Mouse (Mus musculus) E14TG2a.4 (cell line): Measurements from ENCODE around the gene Pkp4.

ENCODE experiments used
- H3K27me3 ChIP-seq: 2 replicates; pipeline ENCODE4 v1.6.1; 2014; ENCODE audit warnings: low read length, control low read depth; ENCODE audit not compliant: insufficient read depth
- H3K36me3 ChIP-seq: 2 replicates; pipeline ENCODE4 v1.6.1; 2014; ENCODE audit warnings: low read length, control low read depth; ENCODE audit not compliant: insufficient read depth
- H3K4me1 ChIP-seq: replicated peaks from 2 replicates; pipeline ENCODE4 v1.6.1; 2014; ENCODE audit warnings: low read depth, low read length, control low read depth
- H3K4me3 ChIP-seq: replicated peaks from 2 replicates; pipeline ENCODE4 v1.5.1; 2014; ENCODE audit warnings: mild to moderate bottlenecking, low read length
- H3K9me3 ChIP-seq: 2 replicates; pipeline ENCODE4 v1.6.1; 2014; ENCODE audit warnings: low read length, control low read depth
- CTCF ChIP-seq: conservative IDR thresholded peaks from 2 replicates; pipeline ENCODE4 v1.5.1; 2014; ENCODE audit warnings: low read length
- NANOG ChIP-seq: IDR thresholded peaks from 2 replicates; pipeline ENCODE4 v1.6.1; 2014; ENCODE audit warnings: borderline replicate concordance, low read length, mixed read lengths
- POU5F1 ChIP-seq: IDR thresholded peaks from 2 replicates; pipeline ENCODE4 v1.6.1; 2014; ENCODE audit warnings: low read length, borderline replicate concordance

Gene Pkp4

DNA sequence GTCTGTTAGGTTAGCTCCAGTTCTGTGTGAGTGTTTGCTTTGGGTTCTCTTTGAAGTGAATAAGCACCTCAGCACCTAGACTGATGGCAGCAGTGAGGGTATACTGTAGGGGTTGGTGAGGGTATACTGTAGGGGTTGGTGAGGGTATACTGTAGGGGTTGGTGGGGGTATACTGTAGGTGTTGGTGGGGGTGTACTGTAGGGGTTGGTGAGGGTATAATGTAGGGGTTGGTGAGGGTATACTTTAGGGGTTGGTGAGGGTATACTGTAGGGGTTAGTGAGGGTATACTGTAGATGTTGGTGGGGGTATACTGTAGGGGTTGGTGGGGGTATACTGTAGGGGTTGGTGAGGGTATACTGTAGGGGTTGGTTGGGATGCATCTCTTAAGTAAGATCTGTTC is 92.2 kb downstream of the Pkp4 start:
- H3K9me3 ChIP-seq, result no peaks in the 10 kb centered on the region
- H3K4me3 ChIP-seq, result no peak overlapping the region

DNA sequence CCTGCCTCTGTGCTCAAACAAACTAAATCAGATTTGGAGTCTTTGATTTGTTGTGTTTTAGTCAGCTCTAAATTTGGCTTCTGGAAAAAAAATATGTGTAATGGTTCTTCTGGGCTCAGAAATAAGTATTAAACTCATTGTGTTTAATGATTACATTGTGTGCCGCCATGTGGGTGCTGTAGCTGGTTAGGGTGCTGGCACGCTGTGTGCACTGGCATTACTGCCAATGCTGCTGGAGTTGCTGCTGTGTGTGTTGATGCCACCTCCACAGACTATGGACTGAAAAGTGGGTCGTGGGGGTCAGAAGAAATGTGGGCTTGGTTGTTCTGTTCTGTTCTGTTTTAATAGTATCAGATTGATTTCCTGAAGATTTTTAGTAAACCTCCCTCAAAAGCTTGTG is 92.8 kb downstream of the Pkp4 start:
- TF ChIP-seq CTCF, result no peak
- no peak for TF ChIP-seq NANOG
- TF ChIP-seq POU5F1, result no peak
- Histone ChIP-seq H3K9me3 (no peaks in the 10 kb centered on the region), H3K4me3 (no peak overlapping the region), H3K27me3 (no peaks in the 10 kb centered on the region), H3K36me3 (peaks cover 6% of the 10 kb centered on the region), H3K4me1 (peaks cover 22% of the 10 kb centered on the region)

More for the DNA sequence above, 92.2 kb downstream of the Pkp4 start:
- TF ChIP-seq POU5F1 (no peak), CTCF (no peak), NANOG (no peak)
- no peaks in the 10 kb centered on the region for H3K27me3 ChIP-seq
- H3K4me1 ChIP-seq, result peaks cover 21% of the 10 kb centered on the region
- H3K36me3 ChIP-seq, result peaks cover 3% of the 10 kb centered on the region; the same call in 1 of the 2 replicates

DNA sequence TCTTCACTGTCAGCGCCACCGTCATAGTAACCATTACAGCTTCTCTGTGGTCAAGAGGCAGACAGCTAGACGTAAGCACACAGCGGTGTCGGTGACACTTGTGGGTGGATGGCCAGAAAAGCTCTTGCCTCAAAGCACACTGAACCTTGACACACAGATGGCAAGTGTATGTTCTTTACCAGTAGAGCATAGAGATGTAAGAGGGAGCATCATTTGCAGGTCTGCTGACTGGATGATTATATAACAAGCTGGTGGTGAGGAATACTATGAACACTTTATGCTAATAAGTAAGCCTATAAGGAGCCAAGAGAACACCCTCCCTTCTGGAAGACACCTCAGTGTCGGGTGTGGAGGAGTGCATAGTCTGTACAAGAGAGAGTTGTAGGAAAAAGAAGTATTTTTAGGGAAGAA is 98.2 kb downstream of the Pkp4 start:
- Histone ChIP-seq H3K9me3 (no peaks in the 10 kb centered on the region), H3K27me3 (no peaks in the 10 kb centered on the region), H3K4me1 (peaks cover 6% of the 10 kb centered on the region), H3K36me3 (peaks cover 21% of the 10 kb centered on the region), H3K4me3 (no peak overlapping the region)
- TF ChIP-seq POU5F1 (no peak), CTCF (no peak), NANOG (no peak)

DNA sequence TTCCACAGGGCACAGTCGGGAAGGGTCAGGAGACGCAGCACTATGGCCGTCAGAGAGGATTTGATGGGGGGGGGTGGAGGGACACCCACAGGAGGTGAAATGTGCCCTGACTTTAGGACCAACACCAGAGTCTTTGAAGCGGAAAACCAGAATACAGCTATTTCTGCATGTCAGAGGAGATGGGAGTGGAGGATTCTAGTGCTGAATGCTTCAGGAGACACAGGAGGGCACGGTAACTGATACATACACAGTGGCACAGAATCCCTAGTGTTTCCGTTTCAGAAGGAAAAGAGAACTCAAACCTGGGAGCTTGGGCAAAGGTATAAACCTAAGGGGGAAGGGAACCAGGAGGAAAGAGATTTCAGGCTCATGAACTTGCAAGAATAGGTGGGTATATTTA is 98.7 kb downstream of the Pkp4 start:
- TF ChIP-seq NANOG, result no peak
- Histone ChIP-seq H3K36me3 (peaks cover 25% of the 10 kb centered on the region), H3K4me1 (0 out of 2 replicates have a peak, but pooled peaks cover 4% of the 10 kb centered on the region), H3K27me3 (no peaks in the 10 kb centered on the region), H3K9me3 (no peaks in the 10 kb centered on the region), H3K4me3 (no peak overlapping the region)

DNA sequence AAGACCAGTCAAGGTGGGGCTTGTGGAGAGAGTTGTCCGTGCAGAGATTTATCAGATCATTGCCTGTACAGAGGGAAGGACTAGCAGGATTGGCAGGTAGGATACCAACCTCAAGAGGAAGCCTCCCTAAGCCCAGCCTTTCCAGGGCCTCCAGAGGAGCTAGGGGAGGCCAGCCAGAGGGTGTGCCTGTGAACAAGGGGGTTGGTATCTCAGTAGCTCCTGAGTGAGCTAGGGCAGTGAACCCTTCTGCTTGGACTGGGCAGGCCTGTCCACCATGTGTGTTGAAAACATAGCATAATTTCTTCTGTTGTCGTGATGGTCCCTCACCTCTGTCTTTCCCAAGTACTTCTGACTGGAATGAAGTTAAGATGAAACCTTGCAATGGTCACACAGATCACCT is 100.6 kb downstream of the Pkp4 start:
- no peak overlapping the region for H3K4me3 ChIP-seq

DNA sequence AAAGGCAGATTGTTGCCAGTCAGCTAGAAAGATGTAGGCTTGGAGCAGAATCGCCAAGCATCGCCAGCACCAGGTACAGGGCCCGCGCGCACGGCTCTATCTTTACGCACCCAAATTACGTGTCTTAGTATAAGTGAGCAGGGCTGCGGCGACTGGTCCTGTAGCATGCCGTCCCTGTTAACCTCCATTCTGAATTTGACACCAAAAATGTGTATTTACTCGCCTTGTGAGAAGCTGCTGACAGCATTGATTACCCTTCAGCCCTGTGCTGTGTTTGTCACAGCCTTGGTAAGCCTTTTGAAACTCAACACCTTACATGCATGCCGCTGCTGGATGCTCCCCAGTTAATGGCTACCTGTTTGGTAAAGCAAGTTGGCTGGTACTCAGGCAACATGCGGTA is 105.8 kb downstream of the Pkp4 start:
- Histone ChIP-seq H3K4me3 (no peak overlapping the region), H3K36me3 (peaks cover 60% of the 10 kb centered on the region), H3K4me1 (peaks cover 9% of the 10 kb centered on the region; the same call in 1 of the 2 replicates), H3K27me3 (no peaks in the 10 kb centered on the region), H3K9me3 (no peaks in the 10 kb centered on the region)
- no peak for TF ChIP-seq CTCF
- no peak for TF ChIP-seq NANOG
- no peak for TF ChIP-seq POU5F1

More for the DNA sequence above, 100.6 kb downstream of the Pkp4 start:
- Histone ChIP-seq H3K36me3 (peaks cover 26% of the 10 kb centered on the region), H3K9me3 (no peaks in the 10 kb centered on the region), H3K4me1 (peaks cover 8% of the 10 kb centered on the region; the same call in 1 of the 2 replicates), H3K27me3 (no peaks in the 10 kb centered on the region)
- no peak for TF ChIP-seq CTCF
- TF ChIP-seq POU5F1, result no peak
- TF ChIP-seq NANOG, result no peak

DNA sequence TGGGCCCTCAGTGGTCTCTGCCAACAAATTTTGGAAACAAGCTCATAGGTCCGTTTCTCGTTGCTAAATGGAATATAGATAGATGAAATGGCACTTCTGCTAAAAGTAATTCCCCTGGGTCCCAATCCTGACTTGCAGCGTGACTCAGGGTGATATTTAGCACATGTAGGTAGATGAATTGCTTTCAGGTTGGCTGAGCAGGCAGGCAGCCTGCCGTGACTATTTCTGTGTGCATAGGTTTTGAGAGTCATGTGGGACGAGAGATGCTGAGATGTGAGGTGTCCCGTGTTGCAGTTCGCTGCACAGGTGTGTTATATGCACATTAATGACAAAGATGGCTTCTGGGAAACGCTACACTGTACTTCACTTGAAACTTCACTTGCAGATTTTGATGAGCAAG is 111.2 kb downstream of the Pkp4 start:
- Histone ChIP-seq H3K4me1 (peaks cover 5% of the 10 kb centered on the region; the same call in 1 of the 2 replicates), H3K9me3 (no peaks in the 10 kb centered on the region), H3K36me3 (peaks cover 54% of the 10 kb centered on the region), H3K27me3 (no peaks in the 10 kb centered on the region), H3K4me3 (no peak overlapping the region)
- TF ChIP-seq POU5F1, result no peak
- no peak for TF ChIP-seq CTCF
- TF ChIP-seq NANOG, result no peak

DNA sequence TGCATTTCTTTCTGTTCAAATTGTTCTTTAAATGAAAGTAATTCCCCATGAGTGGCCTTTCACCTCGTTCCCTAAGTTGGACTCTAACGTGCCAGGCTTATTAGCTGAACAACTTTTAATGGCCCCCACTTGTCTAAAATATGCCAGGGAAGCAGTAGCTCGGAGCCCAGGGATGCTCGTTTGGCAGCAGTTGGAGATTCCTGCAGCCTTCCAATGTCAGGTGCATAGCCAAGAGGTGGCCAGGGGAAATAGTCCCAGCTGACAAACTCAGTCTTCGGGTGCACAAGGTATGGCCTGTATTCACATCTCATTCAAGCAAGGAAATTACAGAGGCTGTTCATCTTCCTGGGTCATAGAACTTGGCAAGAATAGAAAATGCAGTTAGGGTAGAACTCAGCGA is 112.1 kb downstream of the Pkp4 start:
- Histone ChIP-seq H3K36me3 (peaks cover 51% of the 10 kb centered on the region), H3K27me3 (no peaks in the 10 kb centered on the region), H3K9me3 (no peaks in the 10 kb centered on the region), H3K4me3 (no peak overlapping the region), H3K4me1 (peaks cover 5% of the 10 kb centered on the region; the same call in 1 of the 2 replicates)
- TF ChIP-seq POU5F1, result no peak
- no peak for TF ChIP-seq CTCF
- no peak for TF ChIP-seq NANOG

DNA sequence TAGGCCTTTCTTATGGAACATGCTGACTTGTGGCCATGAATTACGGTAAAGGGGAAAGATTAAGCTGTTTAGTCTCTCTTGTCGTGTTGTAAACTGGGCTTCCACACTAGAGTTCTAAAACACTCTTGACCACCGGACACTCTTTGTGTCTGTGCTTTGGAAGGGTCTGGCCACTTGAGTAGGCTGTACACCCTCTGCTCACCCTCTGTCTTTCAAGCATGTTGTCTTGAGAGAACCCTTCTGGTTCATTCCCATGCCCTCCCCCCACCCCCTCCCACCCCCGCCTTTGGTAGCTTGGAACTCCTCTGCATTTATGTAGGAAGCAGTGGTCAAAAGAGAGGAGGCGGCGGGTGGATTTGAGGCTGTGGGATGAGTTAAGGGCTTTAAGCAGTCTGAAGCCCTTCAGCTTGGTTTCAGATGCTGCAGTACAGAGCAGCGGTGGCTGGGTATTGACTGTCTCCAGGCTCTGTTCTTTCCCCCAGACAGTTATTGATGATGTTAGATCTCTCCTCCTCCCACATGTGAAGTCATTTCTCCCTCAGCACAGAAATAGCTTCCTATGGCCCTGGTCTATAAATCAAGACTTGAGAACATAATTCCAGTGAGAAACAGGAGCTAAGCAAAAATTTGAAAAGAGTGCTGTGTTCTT is 120.4 kb downstream of the Pkp4 start:
- H3K9me3 ChIP-seq, result no peaks in the 10 kb centered on the region
- no peak overlapping the region for H3K4me3 ChIP-seq
- H3K27me3 ChIP-seq, result no peaks in the 10 kb centered on the region
- peaks cover 38% of the 10 kb centered on the region for H3K4me1 ChIP-seq
- peaks cover 31% of the 10 kb centered on the region for H3K36me3 ChIP-seq
- TF ChIP-seq NANOG (no peak), CTCF (no peak)
